Mouse (Mus musculus) intestine, embryonic 14.5 days (tissue): ENCODE results near the gene Traf1. TPM values are rescaled to one million over a fixed set of nuclear protein-coding genes. Genes with fewer than 3 reads are reported as not detected.
A peak's percentile ranks its signal among the peaks of the same experiment; 100 is the strongest.

ENCODE experiments used
- ATAC-seq: fragments of 200-750 bp; cut with Nextera tagmentation; replicated peaks from 2 replicates; pipeline ENCODE4 v1.8.0; 2017; ENCODE audit warnings: low read depth, moderate number of reproducible peaks, moderate TSS enrichment, moderate library complexity; ENCODE audit not compliant: low FRiP score, low TSS enrichment
- DNase-seq: peaks from one replicate; pipeline ENCODE4 v3.0.0-alpha.2; 2018; ENCODE audit warnings: low spot score
- H3K27ac ChIP-seq: fragments of 300-500 bp; sonication (generic); 2 replicates; pipeline ENCODE4 v1.5.1; 2014; ENCODE audit warnings: low read depth, mild to moderate bottlenecking, control low read depth
- H3K27me3 ChIP-seq: fragments of 300-500 bp; sonication (generic); replicated peaks from 2 replicates; pipeline ENCODE4 v1.6.1; 2014; ENCODE audit warnings: low read length, control low read depth; ENCODE audit not compliant: control insufficient read depth, insufficient read depth
- H3K36me3 ChIP-seq: fragments of 300-500 bp; sonication (generic); 2 replicates; pipeline ENCODE4 v1.6.1; 2014; ENCODE audit warnings: low read length, control low read depth; ENCODE audit not compliant: control insufficient read depth, insufficient read depth
- H3K4me1 ChIP-seq: fragments of 300-500 bp; sonication (generic); replicated peaks from 2 replicates; pipeline ENCODE4 v1.6.1; 2014; ENCODE audit warnings: low read length, control low read depth, mixed read lengths; ENCODE audit not compliant: control insufficient read depth, insufficient read depth
- H3K4me2 ChIP-seq: fragments of 300-500 bp; sonication (generic); 2 replicates; pipeline ENCODE4 v1.6.1; 2014; ENCODE audit warnings: low read length
- H3K4me3 ChIP-seq: fragments of 300-500 bp; sonication (generic); 2 replicates; pipeline ENCODE4 v1.5.1; 2014; ENCODE audit warnings: low read depth, low read length, control low read depth, mixed read lengths
- H3K9ac ChIP-seq: fragments of 300-500 bp; sonication (generic); 2 replicates; pipeline ENCODE4 v1.6.1; 2014; ENCODE audit warnings: mild to moderate bottlenecking, low read length
- H3K9me3 ChIP-seq: fragments of 300-500 bp; sonication (generic); 2 replicates; pipeline ENCODE4 v1.6.1; 2016; ENCODE audit warnings: low read length, control low read depth; ENCODE audit not compliant: control insufficient read depth
- WGBS: fragments of 180-500 bp; shearing (Covaris S2); extraction: QIAGEN DNeasy Blood & Tissue Kit; methylation state at CpG from one replicate; pipeline ENCODE4 v1.1.7; 2014; 5-methylcytosine and 5-hydroxymethylcytosine counted together
- polyA plus RNA-seq: library from polyadenylated mRNA; unstranded; fragments of >200 nt; fragmentation: Nextera tagmentation; extraction: Ambion mirVana; gene quantifications from 2 replicates; pipeline ENCODE4 v1.2.1, GENCODE M21; 2014

The Traf1 gene
- polyA plus RNA-seq, 1 experiment from 2014 or later, result 1.7 TPM

DNA sequence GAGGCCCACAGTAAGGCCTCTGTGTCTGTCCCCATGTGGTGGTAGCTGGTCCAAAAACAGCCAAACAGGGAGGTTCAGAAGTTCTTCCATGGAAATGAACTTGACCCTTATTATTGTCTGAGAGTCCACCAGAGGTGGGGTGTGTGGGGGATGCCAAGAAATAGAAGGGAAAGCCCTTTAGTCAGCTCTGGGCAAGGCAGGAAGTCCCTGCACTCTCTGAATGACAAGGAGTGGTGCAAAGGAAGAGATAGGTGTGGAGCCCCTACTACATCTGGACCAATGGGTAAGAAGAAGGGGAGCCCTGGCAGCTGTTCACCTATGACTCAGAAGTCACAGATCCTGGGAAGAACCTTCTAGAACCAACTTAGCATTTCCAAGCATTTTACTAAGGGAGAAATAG is 7.2 kb downstream of the Traf1 start:
- H3K9me3 ChIP-seq, result no peaks in the 10 kb centered on the region
- no peak overlapping the region for H3K9ac ChIP-seq

DNA sequence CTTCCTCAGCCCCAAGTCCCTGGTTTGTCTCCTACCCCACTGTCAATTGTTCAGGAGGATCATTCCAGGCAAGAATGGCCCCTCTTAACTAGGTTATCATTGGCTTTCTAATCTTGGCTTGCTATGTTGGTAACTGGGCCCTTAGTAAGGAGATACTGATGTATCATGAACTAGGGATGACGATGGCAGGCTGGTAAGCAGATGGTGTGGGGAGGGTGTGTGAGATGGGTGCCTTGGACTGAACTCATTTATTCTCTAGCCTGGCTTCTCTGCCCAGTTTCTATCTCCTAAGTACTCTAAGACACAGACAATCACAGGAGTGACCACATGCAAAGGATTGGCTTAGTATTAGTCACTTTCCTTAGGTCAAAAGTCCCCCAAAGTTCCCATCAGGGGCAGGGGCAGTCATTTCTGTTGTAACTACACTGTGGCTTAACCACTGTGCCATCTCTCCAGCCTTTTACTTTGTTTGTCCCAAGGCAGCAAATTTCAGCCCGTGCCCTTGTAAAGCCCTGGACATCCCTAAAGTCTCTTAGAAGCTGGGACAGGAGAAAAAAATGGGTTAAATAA is 7.9 kb downstream of the Traf1 start:
- 73% methylated on average over 2 of the region's 2 CpGs for WGBS
- DNase-seq, result no peak
- Histone ChIP-seq H3K9ac (no peak overlapping the region), H3K36me3 (no peaks in the 10 kb centered on the region), H3K4me3 (no peak overlapping the region), H3K27me3 (no peaks in the 10 kb centered on the region), H3K4me2 (no peak overlapping the region), H3K27ac (no peak overlapping the region), H3K9me3 (no peaks in the 10 kb centered on the region), H3K4me1 (no peaks in the 10 kb centered on the region)
- no peak for ATAC-seq

More for the DNA sequence above, 7.2 kb downstream of the Traf1 start:
- Histone ChIP-seq H3K4me2 (no peak overlapping the region), H3K27me3 (no peaks in the 10 kb centered on the region), H3K4me3 (no peak overlapping the region), H3K36me3 (no peaks in the 10 kb centered on the region), H3K27ac (no peak overlapping the region), H3K4me1 (no peaks in the 10 kb centered on the region)
- no peak for ATAC-seq
- no peak for DNase-seq

DNA sequence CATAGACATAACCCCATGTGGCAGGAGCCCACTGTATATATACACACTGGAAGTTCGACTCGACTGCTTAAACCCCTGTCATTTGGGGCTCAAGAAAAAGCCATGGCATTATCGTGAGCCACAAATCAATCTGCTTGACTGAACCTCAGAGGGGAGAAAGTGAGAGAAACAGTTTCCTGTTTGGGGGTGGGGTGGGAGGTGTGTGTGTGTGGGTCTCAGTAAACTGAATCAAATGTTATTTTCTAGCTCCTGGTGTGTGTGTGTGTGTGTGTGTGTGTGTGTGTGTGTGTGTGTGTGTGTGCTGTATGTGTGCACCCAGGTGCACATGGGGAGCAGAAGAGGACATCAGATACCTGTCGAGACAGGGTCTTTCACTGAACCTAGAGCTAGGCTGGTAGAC is 8.6 kb downstream of the Traf1 start:
- DNase-seq (no peak), ATAC-seq (no peak)
- no peaks in the 10 kb centered on the region for H3K36me3 ChIP-seq
- H3K4me2 ChIP-seq, result no peak overlapping the region
- no peaks in the 10 kb centered on the region for H3K27me3 ChIP-seq
- no peak overlapping the region for H3K27ac ChIP-seq
- H3K9ac ChIP-seq, result no peak overlapping the region
- 67% methylated on average over 4 of the region's 4 CpGs for WGBS
- no peaks in the 10 kb centered on the region for H3K9me3 ChIP-seq
- no peaks in the 10 kb centered on the region for H3K4me1 ChIP-seq
- no peak overlapping the region for H3K4me3 ChIP-seq

DNA sequence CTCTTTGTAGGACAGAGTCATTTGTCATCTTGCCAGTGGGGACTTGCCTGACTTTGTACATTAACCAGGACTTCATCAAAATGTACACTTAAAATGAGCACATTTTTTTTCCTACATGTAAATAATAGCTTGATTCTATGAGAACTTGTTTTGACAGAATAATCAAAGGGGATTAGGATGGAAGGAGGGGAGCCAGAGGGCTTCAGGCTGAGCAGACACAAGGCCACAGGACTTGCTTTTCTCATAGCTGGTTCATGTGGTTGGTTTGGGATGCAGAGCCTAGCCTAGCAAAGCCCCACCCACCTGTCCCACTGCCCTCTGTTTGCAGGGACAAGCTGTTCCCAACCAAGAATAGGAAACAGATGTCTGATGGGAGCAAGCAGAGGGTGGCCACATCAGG is 10.1 kb downstream of the Traf1 start:
- H3K27me3 ChIP-seq, result no peaks in the 10 kb centered on the region
- H3K9me3 ChIP-seq, result no peaks in the 10 kb centered on the region
- no peak for DNase-seq
- H3K36me3 ChIP-seq, result no peaks in the 10 kb centered on the region
- H3K4me1 ChIP-seq, result no peaks in the 10 kb centered on the region
- H3K9ac ChIP-seq, result no peak overlapping the region
- H3K4me2 ChIP-seq, result no peak overlapping the region
- H3K4me3 ChIP-seq, result no peak overlapping the region
- ATAC-seq, result no peak
- H3K27ac ChIP-seq, result no peak overlapping the region

DNA sequence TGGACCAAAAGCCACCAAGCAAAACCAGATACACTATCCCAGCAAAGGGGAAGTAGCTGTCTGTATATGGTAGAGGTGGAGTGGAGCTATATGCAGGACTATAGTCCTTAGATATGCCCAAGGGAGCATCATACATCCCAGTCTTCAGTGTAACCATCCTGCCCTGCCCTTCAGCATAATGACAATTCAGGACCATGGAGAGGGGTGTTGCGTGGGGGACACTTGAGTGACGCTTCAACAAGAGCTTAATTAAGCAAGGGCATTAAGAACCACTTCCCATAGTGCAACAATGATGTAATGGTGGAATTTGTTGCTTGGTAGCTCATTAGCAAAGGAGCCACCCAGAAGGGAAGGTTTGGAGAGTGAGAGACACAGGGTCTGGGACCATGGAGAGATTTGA is 12.9 kb downstream of the Traf1 start:
- no peak overlapping the region for H3K9ac ChIP-seq
- 31% methylated on average over 2 of the region's 2 CpGs for WGBS
- H3K4me2 ChIP-seq, result no peak overlapping the region
- H3K9me3 ChIP-seq, result no peaks in the 10 kb centered on the region
- DNase-seq (peak; percentile 63), ATAC-seq (no peak)
- no peak overlapping the region for H3K27ac ChIP-seq
- H3K4me1 ChIP-seq, result no peaks in the 10 kb centered on the region; the same call in 1 of the 2 replicates
- no peaks in the 10 kb centered on the region for H3K36me3 ChIP-seq
- no peak overlapping the region for H3K4me3 ChIP-seq
- no peaks in the 10 kb centered on the region for H3K27me3 ChIP-seq

DNA sequence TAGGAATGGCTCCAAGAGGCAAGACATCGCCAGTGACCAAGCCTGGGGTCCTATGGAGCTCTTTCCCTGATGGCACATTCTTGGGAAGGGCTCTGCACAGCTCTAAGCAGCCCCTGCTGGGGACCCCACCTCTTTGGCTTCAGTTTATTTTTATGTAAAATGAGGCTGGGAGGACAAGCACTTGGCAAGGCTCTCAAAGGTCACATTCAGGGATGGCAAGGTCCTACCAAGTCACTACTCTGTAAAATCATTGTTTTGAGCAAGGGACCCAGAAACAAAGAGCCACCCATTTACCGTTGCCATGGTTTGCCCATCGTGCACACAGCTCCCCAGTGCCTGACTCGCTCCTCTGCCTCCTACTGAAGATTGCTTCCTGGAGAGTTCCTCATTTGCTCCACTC is 15.5 kb downstream of the Traf1 start:
- H3K36me3 ChIP-seq, result no peaks in the 10 kb centered on the region
- DNase-seq, result no peak
- H3K9ac ChIP-seq, result no peak overlapping the region
- no peak for ATAC-seq
- H3K4me1 ChIP-seq, result no peaks in the 10 kb centered on the region; the same call in 1 of the 2 replicates
- no peak overlapping the region for H3K4me2 ChIP-seq
- H3K27ac ChIP-seq, result no peak overlapping the region
- H3K4me3 ChIP-seq, result no peak overlapping the region
- no peaks in the 10 kb centered on the region for H3K9me3 ChIP-seq
- WGBS, result 63% methylated on average over 4 of the region's 4 CpGs
- H3K27me3 ChIP-seq, result 0 out of 2 replicates have a peak, but pooled peaks cover 2% of the 10 kb centered on the region

DNA sequence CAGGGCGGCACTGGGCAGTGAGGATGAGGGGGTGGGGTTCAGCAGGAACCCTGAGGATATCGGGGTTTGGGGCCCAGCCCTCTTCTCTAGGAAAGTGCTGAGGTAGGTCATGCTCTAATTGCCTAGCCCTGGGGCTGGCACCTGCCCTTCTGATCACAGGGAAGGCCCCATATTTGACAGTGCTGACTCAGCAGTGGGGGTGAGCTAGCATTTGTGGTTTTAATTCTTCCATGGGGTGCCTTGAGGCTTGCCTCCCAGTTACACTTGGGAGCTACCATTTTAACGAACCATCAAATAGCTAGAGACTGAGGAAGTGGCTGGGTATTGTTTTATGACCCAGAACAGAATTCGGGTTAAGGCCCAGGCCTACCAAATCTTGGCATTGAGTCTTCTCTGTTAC is 16.0 kb downstream of the Traf1 start:
- H3K4me1 ChIP-seq, result no peaks in the 10 kb centered on the region; the same call in 1 of the 2 replicates
- H3K36me3 ChIP-seq, result no peaks in the 10 kb centered on the region
- H3K27me3 ChIP-seq, result 0 out of 2 replicates have a peak, but pooled peaks cover 2% of the 10 kb centered on the region
- no peak overlapping the region for H3K4me3 ChIP-seq
- DNase-seq (no peak), ATAC-seq (no peak)
- 72% methylated on average over 4 of the region's 4 CpGs for WGBS
- H3K9ac ChIP-seq, result no peak overlapping the region
- H3K27ac ChIP-seq, result no peak overlapping the region
- no peak overlapping the region for H3K4me2 ChIP-seq
- H3K9me3 ChIP-seq, result no peaks in the 10 kb centered on the region

DNA sequence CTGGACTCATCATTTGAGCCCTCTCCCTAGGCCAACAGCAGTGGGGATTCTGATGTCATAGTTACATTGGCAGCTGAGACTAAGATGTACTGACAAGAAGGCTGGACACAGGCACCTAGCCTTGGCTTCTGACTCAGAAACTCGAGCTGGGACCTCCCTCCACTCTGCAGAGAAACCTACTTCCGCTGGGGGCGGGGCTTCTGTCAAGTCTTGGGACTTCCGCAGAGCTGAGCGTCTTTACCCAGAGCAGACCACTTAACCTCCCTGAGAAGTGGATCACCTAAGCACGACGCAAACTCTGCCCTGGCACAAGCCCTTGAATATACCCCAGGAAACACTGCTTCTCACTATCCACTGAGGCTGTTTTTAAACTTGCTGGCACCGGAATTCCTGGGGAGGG is 16.8 kb downstream of the Traf1 start:
- H3K9ac ChIP-seq, result no peak overlapping the region
- no peaks in the 10 kb centered on the region for H3K9me3 ChIP-seq
- H3K4me1 ChIP-seq, result no peaks in the 10 kb centered on the region; the same call in 1 of the 2 replicates
- H3K36me3 ChIP-seq, result no peaks in the 10 kb centered on the region
- H3K4me3 ChIP-seq, result no peak overlapping the region
- DNase-seq, result no peak
- WGBS, result 13% methylated on average over 8 of the region's 8 CpGs
- H3K27ac ChIP-seq, result no peak overlapping the region
- H3K4me2 ChIP-seq, result 0 out of 2 replicates have a peak overlapping the region, but pooled peaks have one; percentile 16
- ATAC-seq, result no peak
- 0 out of 2 replicates have a peak, but pooled peaks cover 2% of the 10 kb centered on the region for H3K27me3 ChIP-seq

DNA sequence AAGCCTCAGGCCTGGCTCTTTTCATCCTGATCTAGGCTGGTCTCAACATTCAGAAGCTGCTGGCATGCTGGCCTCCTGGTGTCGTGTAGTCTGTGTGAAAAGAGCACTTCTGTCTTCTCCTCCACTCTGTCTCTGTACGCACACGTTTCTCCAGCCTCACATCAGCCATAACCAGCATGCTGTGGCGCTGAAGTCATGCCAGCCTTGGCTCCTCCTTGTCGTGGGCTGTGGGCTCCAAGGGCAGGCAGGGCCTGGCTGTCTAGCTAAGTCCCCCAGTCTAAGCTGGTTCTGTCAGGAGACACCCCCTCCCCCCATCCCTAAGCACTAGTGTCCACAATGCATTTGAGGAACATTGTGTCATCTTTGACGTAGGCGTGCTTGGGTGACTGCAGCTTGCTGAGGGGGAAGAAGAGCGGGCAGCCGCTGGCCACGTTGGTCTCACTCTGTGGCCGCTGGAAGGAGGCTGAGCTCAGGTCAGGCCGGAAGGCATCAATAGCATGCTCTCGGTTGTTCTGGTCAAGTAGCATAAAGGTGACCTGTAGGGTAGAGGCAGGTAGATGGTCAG is 17.9 kb downstream of the Traf1 start:
- no peaks in the 10 kb centered on the region for H3K36me3 ChIP-seq
- ATAC-seq (no peak), DNase-seq (no peak)
- no peak overlapping the region for H3K4me3 ChIP-seq
- no peak overlapping the region for H3K4me2 ChIP-seq
- no peak overlapping the region for H3K9ac ChIP-seq
- H3K9me3 ChIP-seq, result no peaks in the 10 kb centered on the region
- H3K27me3 ChIP-seq, result 0 out of 2 replicates have a peak, but pooled peaks cover 2% of the 10 kb centered on the region
- no peak overlapping the region for H3K27ac ChIP-seq
- no peaks in the 10 kb centered on the region; the same call in 1 of the 2 replicates for H3K4me1 ChIP-seq
- 80% methylated on average over 13 of the region's 13 CpGs for WGBS
